Mouse (Mus musculus) heart, embryonic 12.5 days (tissue): Measurements from ENCODE around the gene Ccl12. TPM values are rescaled to one million over a fixed set of nuclear protein-coding genes. Genes with fewer than 3 reads are reported as not detected.

Source experiments
- ATAC-seq: fragments of 200-750 bp; cut with Nextera tagmentation; 2 replicates; pipeline ENCODE4 v1.8.0; 2017; ENCODE audit warnings: moderate TSS enrichment, moderate library complexity; ENCODE audit not compliant: insufficient number of reproducible peaks, low FRiP score
- H3K27ac ChIP-seq: fragments of 300-500 bp; sonication (generic); 2 replicates; pipeline ENCODE4 v1.5.1; 2016; ENCODE audit warnings: mild to moderate bottlenecking, moderate library complexity; ENCODE audit not compliant: poor library complexity, severe bottlenecking
- H3K27me3 ChIP-seq: fragments of 300-500 bp; sonication (generic); replicated peaks from 2 replicates; pipeline ENCODE4 v1.6.1; 2016; ENCODE audit warnings: mild to moderate bottlenecking, moderate library complexity
- H3K36me3 ChIP-seq: fragments of 300-500 bp; sonication (generic); 2 replicates; pipeline ENCODE4 v1.6.1; 2016; ENCODE audit warnings: mild to moderate bottlenecking, moderate library complexity
- H3K4me1 ChIP-seq: fragments of 300-500 bp; sonication (generic); replicated peaks from 2 replicates; pipeline ENCODE4 v1.6.1; 2016; ENCODE audit warnings: mild to moderate bottlenecking
- H3K4me2 ChIP-seq: fragments of 300-500 bp; sonication (generic); 2 replicates; pipeline ENCODE4 v1.6.1; 2016; ENCODE audit warnings: mild to moderate bottlenecking, moderate library complexity
- H3K4me3 ChIP-seq: fragments of 300-500 bp; sonication (generic); 2 replicates; pipeline ENCODE4 v1.5.1; 2016; ENCODE audit warnings: mild to moderate bottlenecking
- H3K9ac ChIP-seq: fragments of 300-500 bp; sonication (generic); 2 replicates; pipeline ENCODE4 v1.6.1; 2016; ENCODE audit warnings: mild to moderate bottlenecking, moderate library complexity
- H3K9me3 ChIP-seq: fragments of 300-500 bp; sonication (generic); replicated peaks from 2 replicates; pipeline ENCODE4 v1.6.1; 2016; ENCODE audit warnings: mild to moderate bottlenecking, moderate library complexity
- WGBS: fragments of 180-500 bp; shearing (Covaris S2); methylation state at CpG from one replicate; pipeline ENCODE4 v1.1.7; 2016; 5-methylcytosine and 5-hydroxymethylcytosine counted together
- polyA plus RNA-seq: library from polyadenylated mRNA; unstranded; fragments of >200 nt; fragmentation: Nextera tagmentation; extraction: Ambion mirVana; gene quantifications from 2 replicates; pipeline ENCODE4 v1.2.1, GENCODE M21; 2016

Ccl12 gene
- polyA plus RNA-seq = 0.72 and 1.2 TPM in 2 replicates

GRCm38 (mm10) chr11:82101529-82101928 lies at the start of gene Ccl12:
Ccl12 (plus strand) TSS chr11:82101845.
- no peaks in the 10 kb centered on the region for H3K4me1 ChIP-seq
- no peaks in the 10 kb centered on the region for H3K27me3 ChIP-seq
- H3K4me3 ChIP-seq = no peak within 1 kb of the TSS
- H3K36me3 ChIP-seq = no peaks in the 10 kb centered on the region
- no peak for ATAC-seq
- no peak within 1 kb of the TSS for H3K27ac ChIP-seq
- H3K9me3 ChIP-seq = peaks cover 4% of the 10 kb centered on the region; the same call in 1 of the 2 replicates
- no peak within 1 kb of the TSS for H3K4me2 ChIP-seq
- 51% methylated on average over 2 of the region's 2 CpGs for WGBS
- no peak within 1 kb of the TSS for H3K9ac ChIP-seq

GRCm38 (mm10) chr11:82053849-82054248 lies 47.8 kb upstream of the Ccl12 start:
- no peak overlapping the region for H3K27ac ChIP-seq
- H3K36me3 ChIP-seq = no peaks in the 10 kb centered on the region
- no peak overlapping the region for H3K4me3 ChIP-seq
- no peak overlapping the region for H3K9ac ChIP-seq
- WGBS = 78% methylated on average over 7 of the region's 7 CpGs
- H3K4me1 ChIP-seq = no peaks in the 10 kb centered on the region
- no peaks in the 10 kb centered on the region for H3K9me3 ChIP-seq
- H3K27me3 ChIP-seq = no peaks in the 10 kb centered on the region; the same call in 1 of the 2 replicates
- ATAC-seq = no peak
- H3K4me2 ChIP-seq = no peak overlapping the region

- Histone ChIP-seq H3K9me3 (no peaks in the 10 kb centered on the region), H3K4me3 (no peak within 1 kb of the TSS), H3K4me2 (no peak within 1 kb of the TSS), H3K27me3 (no peaks in the 10 kb centered on the region; the same call in 1 of the 2 replicates), H3K4me1 (no peaks in the 10 kb centered on the region), H3K9ac (no peak within 1 kb of the TSS), H3K36me3 (no peaks in the 10 kb centered on the region), H3K27ac (no peak within 1 kb of the TSS)
- ATAC-seq = no peak
- WGBS = 67% methylated on average over 6 of the region's 6 CpGs
Observed at GRCm38 (mm10) chr11:82057646-82058045, 44.0 kb upstream of the Ccl12 start, which contains the start of gene Ccl11. Ccl11 (plus strand) TSS chr11:82057823.

GRCm38 (mm10) chr11:82062226-82062625 lies 39.4 kb upstream of the Ccl12 start:
- no peak overlapping the region for H3K4me3 ChIP-seq
- H3K36me3 ChIP-seq = no peaks in the 10 kb centered on the region
- WGBS = 67% methylated on average over 3 of the region's 3 CpGs
- H3K27ac ChIP-seq = no peak overlapping the region
- no peak overlapping the region for H3K9ac ChIP-seq
- H3K27me3 ChIP-seq = no peaks in the 10 kb centered on the region; the same call in 1 of the 2 replicates
- no peak for ATAC-seq
- H3K4me2 ChIP-seq = no peak overlapping the region
- no peaks in the 10 kb centered on the region for H3K9me3 ChIP-seq
- H3K4me1 ChIP-seq = no peaks in the 10 kb centered on the region

DNA sequence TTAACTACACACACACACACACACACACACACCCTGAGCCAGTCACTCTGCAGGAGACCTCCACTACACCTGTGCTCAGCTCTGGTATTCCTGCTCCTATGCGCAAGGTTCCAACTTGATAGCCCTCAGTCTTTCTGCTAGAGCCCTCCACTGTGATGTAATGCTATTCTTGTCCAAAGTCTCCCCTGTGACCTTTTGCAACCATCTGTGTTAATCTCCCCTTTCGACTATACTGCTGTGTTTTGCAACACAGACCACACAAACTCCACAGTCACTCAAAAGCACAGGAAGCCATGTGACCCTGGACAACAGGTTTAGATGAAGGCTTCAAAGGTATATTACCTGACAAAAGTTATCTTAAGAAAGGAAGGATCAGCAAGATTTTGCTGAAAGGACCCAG lies 38.2 kb upstream of the Ccl12 start:
- Histone ChIP-seq H3K36me3 (no peaks in the 10 kb centered on the region), H3K9me3 (no peaks in the 10 kb centered on the region), H3K27me3 (no peaks in the 10 kb centered on the region), H3K4me3 (no peak overlapping the region), H3K4me1 (no peaks in the 10 kb centered on the region), H3K27ac (no peak overlapping the region), H3K4me2 (no peak overlapping the region), H3K9ac (no peak overlapping the region)
- WGBS = 65% methylated on average over 2 of the region's 2 CpGs
- ATAC-seq = no peak

DNA sequence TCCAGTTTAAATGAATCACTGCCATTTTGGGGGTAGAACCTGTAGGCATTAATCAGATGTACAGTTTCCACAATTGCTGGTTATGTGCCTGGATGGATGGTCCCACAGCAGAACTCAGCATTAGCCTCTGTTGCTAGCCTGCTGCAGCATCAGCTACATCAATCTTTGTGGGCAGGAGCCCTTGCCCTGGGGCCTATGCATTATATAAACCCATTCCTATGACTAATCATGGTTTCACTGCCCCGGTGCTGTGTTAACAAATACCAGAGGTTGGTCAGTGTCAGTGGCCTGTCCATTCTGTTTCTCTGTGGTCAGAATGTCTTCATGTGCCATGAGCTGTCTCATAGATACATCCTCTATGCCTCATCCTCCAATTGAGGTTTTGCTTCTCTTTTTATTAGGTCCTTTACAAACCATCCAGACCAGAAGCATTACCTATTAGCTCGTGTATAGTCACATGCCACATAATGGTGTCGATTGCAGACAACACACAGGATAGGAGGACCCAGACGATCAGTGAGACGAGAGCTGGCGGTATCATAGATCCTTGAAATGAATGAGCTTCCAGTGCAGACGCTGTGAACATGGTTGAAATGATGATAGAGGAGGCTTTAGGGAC lies 34.6 kb upstream of the Ccl12 start:
- no peaks in the 10 kb centered on the region for H3K4me1 ChIP-seq
- no peaks in the 10 kb centered on the region for H3K36me3 ChIP-seq
- no peak for ATAC-seq
- no peak overlapping the region for H3K4me3 ChIP-seq
- H3K9ac ChIP-seq = no peak overlapping the region
- WGBS = 68% methylated on average over 7 of the region's 7 CpGs
- no peaks in the 10 kb centered on the region for H3K27me3 ChIP-seq
- no peak overlapping the region for H3K4me2 ChIP-seq
- no peak overlapping the region for H3K27ac ChIP-seq
- H3K9me3 ChIP-seq = no peaks in the 10 kb centered on the region

DNA sequence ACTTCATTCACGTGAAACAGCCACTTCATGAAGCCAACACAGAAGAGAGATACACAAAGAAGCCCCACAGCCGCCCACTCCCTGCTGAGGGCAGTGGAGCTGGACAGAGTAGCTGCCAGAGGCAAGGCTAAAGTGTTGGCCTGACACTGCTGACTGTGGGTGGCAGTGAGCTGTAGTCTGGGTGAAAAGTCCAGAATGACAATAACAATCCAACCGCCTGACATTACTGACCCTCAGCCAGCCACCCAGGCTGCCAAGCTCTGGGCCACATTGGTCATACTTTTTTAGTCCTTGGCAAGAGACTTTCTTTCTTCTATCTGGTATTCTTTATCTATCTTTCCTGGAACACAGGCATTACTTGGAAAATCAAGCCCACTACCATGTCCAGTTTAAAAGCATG lies 30.6 kb upstream of the Ccl12 start:
- Histone ChIP-seq H3K4me1 (no peaks in the 10 kb centered on the region), H3K27ac (no peak overlapping the region), H3K4me3 (no peak overlapping the region), H3K9me3 (no peaks in the 10 kb centered on the region), H3K4me2 (no peak overlapping the region), H3K27me3 (no peaks in the 10 kb centered on the region), H3K36me3 (no peaks in the 10 kb centered on the region), H3K9ac (no peak overlapping the region)
- WGBS = 74% methylated on average over 3 of the region's 3 CpGs
- ATAC-seq = no peak

GRCm38 (mm10) chr11:82072374-82072773 lies 29.3 kb upstream of the Ccl12 start:
- H3K9me3 ChIP-seq = no peaks in the 10 kb centered on the region
- H3K4me2 ChIP-seq = no peak overlapping the region
- H3K4me3 ChIP-seq = no peak overlapping the region
- no peak overlapping the region for H3K27ac ChIP-seq
- H3K9ac ChIP-seq = no peak overlapping the region
- no peak for ATAC-seq
- 74% methylated on average over 1 of the region's 1 CpGs for WGBS
- no peaks in the 10 kb centered on the region for H3K4me1 ChIP-seq
- H3K27me3 ChIP-seq = no peaks in the 10 kb centered on the region
- no peaks in the 10 kb centered on the region for H3K36me3 ChIP-seq

- 62% methylated on average over 3 of the region's 3 CpGs for WGBS
- no peaks in the 10 kb centered on the region for H3K36me3 ChIP-seq
Observed at GRCm38 (mm10) chr11:82072984-82073383, 28.7 kb upstream of the Ccl12 start.

DNA sequence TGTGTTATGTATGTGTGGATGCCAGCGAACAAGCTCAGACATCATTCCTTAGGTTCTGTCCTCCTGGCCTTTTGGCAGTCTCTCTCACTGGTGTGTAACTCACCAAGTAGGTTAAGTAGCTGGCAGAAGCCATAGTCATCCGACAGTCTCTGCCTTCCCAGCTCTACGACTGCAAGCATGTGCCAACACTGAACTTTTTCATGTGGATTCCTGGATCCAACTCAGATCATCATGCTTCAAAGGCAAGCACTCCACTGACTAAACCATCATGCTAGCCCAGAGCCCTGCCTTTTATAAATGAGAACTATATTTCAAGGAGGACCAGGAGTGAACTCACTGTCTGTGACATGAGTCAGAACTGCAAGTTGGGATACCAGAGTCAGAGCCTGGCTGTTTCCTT lies 28.0 kb upstream of the Ccl12 start:
- no peak overlapping the region for H3K4me3 ChIP-seq
- H3K36me3 ChIP-seq = no peaks in the 10 kb centered on the region
- H3K27me3 ChIP-seq = no peaks in the 10 kb centered on the region
- no peak for ATAC-seq
- no peaks in the 10 kb centered on the region for H3K4me1 ChIP-seq
- no peak overlapping the region for H3K4me2 ChIP-seq
- no peak overlapping the region for H3K9ac ChIP-seq
- no peaks in the 10 kb centered on the region for H3K9me3 ChIP-seq
- H3K27ac ChIP-seq = no peak overlapping the region
- WGBS = 78% methylated on average over 3 of the region's 3 CpGs

More at GRCm38 (mm10) chr11:82072984-82073383, 28.7 kb upstream of the Ccl12 start:
- Histone ChIP-seq H3K9ac (no peak overlapping the region), H3K27me3 (no peaks in the 10 kb centered on the region), H3K4me2 (no peak overlapping the region), H3K9me3 (no peaks in the 10 kb centered on the region), H3K4me1 (no peaks in the 10 kb centered on the region), H3K27ac (no peak overlapping the region), H3K4me3 (no peak overlapping the region)
- ATAC-seq = no peak

- no peak overlapping the region for H3K9ac ChIP-seq
- no peaks in the 10 kb centered on the region for H3K27me3 ChIP-seq
- H3K27ac ChIP-seq = no peak overlapping the region
- H3K4me2 ChIP-seq = no peak overlapping the region
- H3K36me3 ChIP-seq = no peaks in the 10 kb centered on the region
- H3K9me3 ChIP-seq = no peaks in the 10 kb centered on the region
- ATAC-seq = no peak
- 57% methylated on average over 3 of the region's 3 CpGs for WGBS
- H3K4me3 ChIP-seq = no peak overlapping the region
- no peaks in the 10 kb centered on the region for H3K4me1 ChIP-seq
Observed at GRCm38 (mm10) chr11:82077031-82077430, 24.6 kb upstream of the Ccl12 start.

- no peaks in the 10 kb centered on the region for H3K36me3 ChIP-seq
- no peak overlapping the region for H3K27ac ChIP-seq
- H3K9ac ChIP-seq = no peak overlapping the region
- H3K4me1 ChIP-seq = no peaks in the 10 kb centered on the region
- H3K4me3 ChIP-seq = no peak overlapping the region
- H3K27me3 ChIP-seq = no peaks in the 10 kb centered on the region
- H3K9me3 ChIP-seq = no peaks in the 10 kb centered on the region
- no peak for ATAC-seq
- H3K4me2 ChIP-seq = no peak overlapping the region
Observed at GRCm38 (mm10) chr11:82078136-82078730, 23.4 kb upstream of the Ccl12 start.
